ENCODE assay signal across 8 mouse cellular contexts in the genomic region with DNA sequence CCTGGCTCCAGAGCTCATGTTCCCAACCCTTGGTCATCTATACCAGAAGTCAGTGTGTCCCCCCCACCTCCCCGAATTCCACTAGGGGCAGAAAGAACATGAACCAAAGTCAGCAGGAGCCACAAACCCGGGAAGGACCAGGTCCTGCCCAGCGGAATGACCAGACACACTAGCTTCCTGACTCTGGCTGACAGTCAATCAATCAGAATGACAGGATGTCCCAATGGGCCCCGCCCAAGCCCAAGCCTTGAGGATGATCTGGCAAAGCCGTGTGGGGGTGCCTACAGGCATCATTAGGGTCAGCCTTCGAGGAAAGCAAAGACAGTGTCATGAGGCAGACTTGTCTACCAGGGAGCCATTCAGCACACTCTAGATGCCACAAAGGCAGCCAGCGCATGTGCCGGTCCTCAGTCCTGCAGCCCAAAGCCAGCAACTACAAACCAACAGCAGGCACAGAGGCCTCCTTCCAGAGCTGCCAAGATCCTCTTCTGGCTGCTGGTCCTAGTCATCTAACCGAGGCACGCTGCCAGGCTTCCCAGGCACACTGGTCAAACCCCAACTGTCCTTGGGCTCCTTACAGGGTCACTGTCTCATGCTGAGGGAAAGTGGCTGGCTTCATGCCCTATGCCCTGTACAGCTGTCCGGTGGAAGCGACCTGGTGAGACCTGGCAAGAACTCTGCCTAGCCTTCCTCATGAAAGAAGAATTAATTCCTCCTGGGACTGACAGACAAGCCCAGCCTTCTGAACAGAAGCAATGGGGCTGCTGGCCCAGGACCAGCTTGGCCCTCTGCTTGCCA. TPM values are rescaled to one million over a fixed set of nuclear protein-coding genes. Genes with fewer than 3 reads are reported as not detected.
DNase-seq lines count a peak whose midpoint lies in the region; ATAC-seq and TF ChIP-seq lines count a peak whose summit lies in the region.

No protein-coding gene starts in this region.

- POLR2A ChIA-PET in Patski (lab: Charles Lee), result interaction anchor here (0.7 kb wide), 1 partner anchor 24 kb away, joined by 3 read pairs; no protein-coding TSS in a partner anchor

- in situ Hi-C loops in Patski (cut with MboI; ENCODE audit: low pct_unique_long_range_greater_than_20kb), result no loop called here

- intact Hi-C loops in left cerebral cortex, postnatal 14 days (cut with DNase I), result no loop called here

- no peak for TF ChIP-seq CTCF in Patski (IDR thresholded peaks at IDR 0.05)

- CTCF ChIA-PET in Patski (lab: Charles Lee), result interaction anchor here (0.9 to 1.4 kb wide), 2 partner anchors 10 to 19 kb away, joined by 3 to 6 read pairs; no protein-coding TSS in a partner anchor

- H3K27ac ChIP-seq in intestine, embryonic 16.5 days (ENCODE audit: low read length), result peak overlapping the region; percentile 65; the same call in 1 of the 2 replicates
- H3K27ac ChIP-seq in intestine, embryonic 15.5 days, result no peak overlapping the region
- H3K27ac ChIP-seq in heart, embryonic 14.5 days (replicated peaks in 1 of 2; ENCODE audit: control insufficient read depth in 1 of 2, insufficient read depth in 1 of 2, low read depth in 2 of 2, low read length in 2 of 2), result peak overlapping the region; percentile 84 to 93

- H3K4me2 ChIP-seq in intestine, embryonic 16.5 days (ENCODE audit: low read depth, low read length), result no peak overlapping the region
- no peak overlapping the region for H3K4me2 ChIP-seq in intestine, embryonic 15.5 days (replicated peaks)
- H3K4me2 ChIP-seq in heart, embryonic 14.5 days (ENCODE audit: low read length), result no peak overlapping the region

- ATAC-seq in intestine, embryonic 16.5 days, result no peak
- no peak for ATAC-seq in intestine, embryonic 15.5 days
- ATAC-seq in Patski, result peak; percentile 27
- ATAC-seq in heart, embryonic 14.5 days (ENCODE audit: insufficient number of reproducible peaks, insufficient read depth, low FRiP score, low read depth), result 0 out of 2 replicates have a peak, but pooled peaks have one; percentile 10

- no peaks in the 10 kb centered on the region for H3K9me3 ChIP-seq in intestine, embryonic 16.5 days (ENCODE audit: control insufficient read depth, low read length)
- no peaks in the 10 kb centered on the region for H3K9me3 ChIP-seq in intestine, embryonic 15.5 days
- H3K9me3 ChIP-seq in heart, embryonic 14.5 days (ENCODE audit: control insufficient read depth, low read length), result peaks cover 6% of the 10 kb centered on the region; the same call in 1 of the 2 replicates

- H3K4me1 ChIP-seq in intestine, embryonic 16.5 days (ENCODE audit: control insufficient read depth, insufficient read depth, low read length), result peaks cover 46% of the 10 kb centered on the region
- H3K4me1 ChIP-seq in intestine, embryonic 15.5 days (replicated peaks), result peaks cover 21% of the 10 kb centered on the region
- peaks cover 50 to 81% of the 10 kb centered on the region in 2 experiments for H3K4me1 ChIP-seq in heart, embryonic 14.5 days (ENCODE audit: control insufficient read depth in 2 of 2, insufficient read depth in 2 of 2, low read length in 2 of 2)

- WGBS in intestine, embryonic 16.5 days, result 71% methylated on average over 12 of the region's 12 CpGs
- WGBS in intestine, embryonic 15.5 days, result 73% methylated on average over 12 of the region's 12 CpGs
- 54% methylated on average over 12 of the region's 12 CpGs for WGBS in heart, embryonic 14.5 days

- H3K9ac ChIP-seq in intestine, embryonic 16.5 days (ENCODE audit: low read depth, low read length), result no peak overlapping the region
- H3K9ac ChIP-seq in intestine, embryonic 15.5 days, result no peak overlapping the region
- H3K9ac ChIP-seq in heart, embryonic 14.5 days (ENCODE audit: low read length), result peak overlapping the region; percentile 25; the same call in 1 of the 2 replicates

- no peaks in the 10 kb centered on the region for H3K27me3 ChIP-seq in intestine, embryonic 16.5 days (replicated peaks; ENCODE audit: control insufficient read depth, insufficient read depth, low read length)
- H3K27me3 ChIP-seq in intestine, embryonic 15.5 days (replicated peaks), result no peaks in the 10 kb centered on the region
- H3K27me3 ChIP-seq in Patski, result no peaks in the 10 kb centered on the region
- H3K27me3 ChIP-seq in heart, embryonic 14.5 days (ENCODE audit: control insufficient read depth, insufficient read depth, low read length), result no peaks in the 10 kb centered on the region

- peaks cover 3% of the 10 kb centered on the region; the same call in 1 of the 2 replicates for H3K36me3 ChIP-seq in intestine, embryonic 16.5 days (ENCODE audit: control insufficient read depth, insufficient read depth, low read length)
- H3K36me3 ChIP-seq in intestine, embryonic 15.5 days, result no peaks in the 10 kb centered on the region
- H3K36me3 ChIP-seq in heart, embryonic 14.5 days (ENCODE audit: control insufficient read depth, insufficient read depth, low read length), result peaks cover 6% of the 10 kb centered on the region; the same call in 1 of the 2 replicates

- H3K4me3 ChIP-seq in intestine, embryonic 16.5 days (ENCODE audit: low read length), result no peak overlapping the region
- H3K4me3 ChIP-seq in intestine, embryonic 15.5 days (replicated peaks), result no peak overlapping the region
- no peak overlapping the region for H3K4me3 ChIP-seq in heart, embryonic 14.5 days (ENCODE audit: control insufficient read depth in 1 of 2, insufficient read depth in 1 of 2, low read depth in 1 of 2, low read length in 2 of 2)

- DNase-seq in Patski (ENCODE audit: low read depth, low spot score), result no peak
- DNase-seq in cerebellum, postnatal 25 days, result peak; percentile 62 to 79
- peak; percentile 25 for DNase-seq in lung, postnatal 25 days (ENCODE audit: low spot score)
- no peak for DNase-seq in natural killer cell, adult 2 months (ENCODE audit: low spot score in 2 of 2)
- no peak for DNase-seq in left cerebral cortex, postnatal 14 days (ENCODE audit: low spot score in 2 of 2)

RNA-seq across cellular contexts. Expression of gene Slc25a51, which starts 58.7 kb away (rescaled TPM):
- 50.3 and 55.5 TPM in 2 replicates for polyA plus RNA-seq in intestine, embryonic 16.5 days (2015; fragmentation: Nextera tagmentation; extraction: Ambion mirVana)
- polyA plus RNA-seq in intestine, embryonic 15.5 days (2015; fragmentation: Nextera tagmentation; extraction: Ambion mirVana), result 53.1 and 54.2 TPM in 2 replicates
- 38.6 TPM for polyA plus RNA-seq in Patski (2021)
- 74.9 and 77.2 TPM in 2 replicates for polyA plus RNA-seq in heart, embryonic 14.5 days (2014; fragmentation: Nextera tagmentation; extraction: Ambion mirVana)
- total RNA-seq in left cerebral cortex, postnatal 14 days (2021), result 100 to 1,000 TPM; 110 to 111 TPM

Comparison
In these comparisons a context has a peak if more than half of its experiments do, and no peak if none do; other contexts are left out.
1. ATAC-seq: peak in Patski (single experiment) and heart, embryonic 14.5 days (single experiment); none in intestine, embryonic 16.5 days (single experiment) and intestine, embryonic 15.5 days (single experiment).
2. DNase-seq: peak in cerebellum, postnatal 25 days (2 of 2) and lung, postnatal 25 days (single experiment); none in Patski (single experiment), natural killer cell, adult 2 months (0 of 2) and left cerebral cortex, postnatal 14 days (0 of 2).